39 mouse cellular contexts compared by ENCODE assay signal in the genomic region with DNA sequence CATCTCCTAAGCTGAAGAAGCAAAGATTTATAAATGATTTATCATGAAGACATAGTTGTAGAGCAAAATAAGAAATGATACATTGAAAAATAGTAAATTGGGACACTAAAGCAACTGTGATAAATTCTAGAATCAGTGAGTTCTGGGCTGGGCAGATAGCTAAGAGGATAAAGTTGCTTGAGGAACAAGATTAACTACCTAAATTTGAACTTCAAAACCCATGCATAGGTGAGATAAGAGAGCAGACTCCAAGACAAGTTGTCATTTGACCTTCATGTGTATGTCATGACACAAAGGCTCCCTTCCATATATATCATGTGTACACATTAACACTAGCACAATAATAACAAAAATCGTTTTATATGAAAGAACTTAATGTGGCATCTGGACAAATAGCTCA. TPM values are rescaled to one million over a fixed set of nuclear protein-coding genes. Genes with fewer than 3 reads are reported as not detected.
"Had no signal": no experiment of that assay in that cellular context is flagged by ENCODE, and none has a peak within 500 bp of the region (broad histone marks: within the 10 kb centered on the region; RNA-seq: fewer than 3 reads in every experiment).

No protein-coding gene starts in this region.

- H3K36me3 ChIP-seq: heart, embryonic 10.5 days; heart, embryonic 12.5 days; heart, embryonic 13.5 days; heart, embryonic 15.5 days; hindbrain, embryonic 10.5 days; hindbrain, embryonic 12.5 days; hindbrain, embryonic 13.5 days; hindbrain, embryonic 15.5 days; intestine, embryonic 15.5 days had no signal

- ATAC-seq: hindbrain, embryonic 16.5 days; hindbrain, postnatal 0 days; inflammation-experienced regulatory T-cells, adult 6 months; intestine, embryonic 15.5 days; intestine, embryonic 16.5 days; intestine, postnatal 0 days had no signal

- H3K4me3 ChIP-seq: heart, embryonic 10.5 days; heart, embryonic 12.5 days; heart, embryonic 13.5 days; heart, embryonic 15.5 days; hindbrain, embryonic 10.5 days; hindbrain, embryonic 12.5 days; hindbrain, embryonic 13.5 days; hindbrain, embryonic 15.5 days; intestine, embryonic 15.5 days; layer of hippocampus, adult 2 months; left cerebral cortex, adult 2 months had no signal

- H3K27ac ChIP-seq: heart, embryonic 10.5 days; heart, embryonic 13.5 days; heart, embryonic 15.5 days; hindbrain, embryonic 10.5 days; hindbrain, embryonic 12.5 days; hindbrain, embryonic 13.5 days; hindbrain, embryonic 14.5 days; hindbrain, embryonic 15.5 days; hindbrain, postnatal 0 days; intestine, embryonic 15.5 days; kidney, postnatal 0 days; layer of hippocampus, adult 2 months; left cerebral cortex, adult 2 months had no signal

- H3K9ac ChIP-seq: heart, embryonic 12.5 days; heart, embryonic 13.5 days; heart, embryonic 15.5 days; hindbrain, embryonic 12.5 days; hindbrain, embryonic 13.5 days; hindbrain, embryonic 14.5 days; hindbrain, embryonic 15.5 days; intestine, embryonic 15.5 days had no signal

- H3K4me2 ChIP-seq: heart, embryonic 11.5 days; heart, embryonic 12.5 days; heart, embryonic 13.5 days; heart, embryonic 15.5 days; hindbrain, embryonic 12.5 days; hindbrain, embryonic 13.5 days; hindbrain, embryonic 14.5 days; hindbrain, embryonic 15.5 days; intestine, embryonic 15.5 days had no signal

- H3K4me1 ChIP-seq: heart, embryonic 10.5 days; heart, embryonic 12.5 days; heart, embryonic 13.5 days; heart, embryonic 15.5 days; hindbrain, embryonic 10.5 days; hindbrain, embryonic 12.5 days; hindbrain, embryonic 13.5 days; hindbrain, embryonic 15.5 days; intestine, embryonic 15.5 days had no signal

- H3K9me3 ChIP-seq: heart, embryonic 10.5 days; heart, embryonic 12.5 days; heart, embryonic 13.5 days; heart, embryonic 15.5 days; hindbrain, embryonic 10.5 days; hindbrain, embryonic 12.5 days; hindbrain, embryonic 13.5 days; hindbrain, embryonic 15.5 days; intestine, embryonic 15.5 days had no signal

- DNase-seq: heart, postnatal 10 days; heart, postnatal 14 days; heart, postnatal 36 days; heart, postnatal 4 days; kidney, adult 11 months; kidney, adult 18-20 months; kidney, adult 2 months; kidney, adult 8-10 months; kidney, adult 9 months; kidney, postnatal 10 days; kidney, postnatal 14 days; kidney, postnatal 25 days; kidney, postnatal 36 days; kidney, postnatal 4 days; layer of hippocampus, adult 9-11 months; layer of hippocampus, postnatal 36 days had no signal

- H3K27me3 ChIP-seq: heart, embryonic 12.5 days; heart, embryonic 13.5 days; heart, embryonic 15.5 days; hindbrain, embryonic 12.5 days; hindbrain, embryonic 13.5 days; hindbrain, embryonic 15.5 days; intestine, embryonic 15.5 days had no signal

RNA-seq across cellular contexts. Expression of a gene that starts 48.1 kb away (rescaled TPM):
- total RNA-seq: heart, postnatal 10 days; heart, postnatal 14 days; heart, postnatal 25 days; heart, postnatal 36 days; heart, postnatal 4 days; hematopoietic stem cell, adult 5-6 weeks had no signal
- polyA plus RNA-seq: heart, embryonic 15.5 days; inflammation-experienced regulatory T-cells, adult 6 months; kidney, adult 2 months; kidney, embryonic 16.5 days; large intestine, adult 2 months had no signal
